Mouse (Mus musculus): ENCODE measurements around the gene Pgm3.
"Not testable (repeated sequence)": the region's sequence is repeated elsewhere in the genome, so short reads cannot be mapped to it uniquely, and the experiment has no call there.

Gene Pgm3

GRCm38 (mm10) chr9:86571540-86572135 is at the start of gene Pgm3, which contains the start of gene Rwdd2a:
TSS of gene Pgm3 (minus strand) at chr9:86571842.
TSS of gene Rwdd2a (plus strand) at chr9:86571991.
- DNase-seq, result peak; percentile 96

GRCm38 (mm10) chr9:86619341-86620139 is 47.9 kb upstream of the Pgm3 start:
- DNase-seq, result no peak

DNA sequence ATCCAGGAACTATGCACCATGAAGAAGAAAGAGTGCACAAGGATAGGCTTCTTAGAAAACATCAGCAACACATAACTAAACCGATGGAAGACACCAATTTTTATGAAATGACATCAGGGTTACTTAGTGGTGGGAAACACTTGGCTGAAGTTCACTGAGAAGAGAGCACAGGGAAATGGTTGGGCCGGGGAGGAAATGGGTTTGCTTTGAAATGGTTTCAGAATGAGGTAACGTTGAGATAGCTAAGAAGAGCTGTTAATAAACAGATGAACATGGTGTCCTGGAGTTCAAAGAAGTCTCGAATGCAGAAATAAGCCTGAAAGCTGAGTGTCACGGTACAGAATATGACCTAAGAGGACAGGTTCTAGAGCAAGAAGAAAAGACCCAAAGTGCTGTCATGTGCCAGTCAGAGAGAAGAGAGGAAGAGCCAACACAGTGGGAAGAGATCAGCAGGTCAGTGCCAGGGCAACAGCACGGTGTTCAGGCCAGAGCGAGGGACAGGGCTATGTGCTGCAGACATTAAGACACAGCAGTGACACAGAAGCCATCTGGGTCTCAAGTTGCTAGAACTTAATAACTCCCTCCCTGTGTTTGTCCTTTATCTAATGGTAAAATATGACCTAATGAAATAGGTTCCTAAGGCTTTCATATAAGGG is 46.3 kb upstream of the Pgm3 start:
- DNase-seq, result no peak

DNA sequence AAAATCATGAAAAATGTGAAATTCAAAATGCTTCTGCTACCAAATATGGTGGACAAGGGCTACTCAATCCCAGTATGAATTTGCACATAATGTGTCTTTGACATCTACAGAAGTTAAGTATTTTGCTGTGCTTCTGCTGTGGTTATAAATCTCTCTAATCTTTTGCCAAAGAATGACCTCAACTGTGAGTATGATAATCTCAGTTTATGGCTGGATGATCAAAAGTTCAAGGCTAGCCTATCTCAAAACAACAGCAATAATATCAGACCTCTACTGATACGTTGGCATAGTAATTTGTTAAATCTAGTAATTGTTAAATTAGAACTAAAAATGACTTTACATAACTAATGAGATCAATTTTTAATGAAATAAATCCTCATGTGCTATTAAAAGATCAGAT is 44.1 kb upstream of the Pgm3 start:
- DNase-seq, result no peak

- no peak for DNase-seq
Observed at GRCm38 (mm10) chr9:86612091-86612490, 40.4 kb upstream of the Pgm3 start.

GRCm38 (mm10) chr9:86605776-86606175 is 34.1 kb upstream of the Pgm3 start:
- no peak for DNase-seq

DNA sequence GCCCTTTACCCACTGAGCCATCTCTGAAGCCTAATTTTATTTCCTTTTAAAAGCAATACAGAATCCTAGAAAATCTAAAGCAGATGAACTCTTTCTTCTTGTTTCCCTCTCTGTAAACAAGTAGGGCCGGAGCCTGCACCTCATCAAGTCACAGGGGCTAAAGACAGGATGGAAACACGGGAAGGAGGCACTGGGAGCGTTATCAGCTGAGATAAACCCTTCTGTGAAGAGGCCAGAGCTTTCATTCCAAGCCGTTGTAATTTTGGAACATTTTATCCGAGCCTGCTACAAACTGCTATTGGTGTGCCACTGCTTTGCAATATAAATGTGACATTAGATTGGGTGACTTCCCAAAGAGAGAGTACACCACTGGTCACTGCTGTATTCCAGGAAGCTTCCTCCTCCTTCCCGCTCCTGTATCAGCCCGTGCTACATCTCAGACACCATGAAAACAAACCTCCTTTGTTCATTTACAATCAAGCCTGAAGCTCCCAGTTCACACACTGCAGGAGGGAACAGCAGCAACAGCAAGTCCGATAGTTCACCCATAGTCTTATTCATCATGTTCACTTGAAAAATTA is 28.2 kb upstream of the Pgm3 start:
- no peak for DNase-seq

DNA sequence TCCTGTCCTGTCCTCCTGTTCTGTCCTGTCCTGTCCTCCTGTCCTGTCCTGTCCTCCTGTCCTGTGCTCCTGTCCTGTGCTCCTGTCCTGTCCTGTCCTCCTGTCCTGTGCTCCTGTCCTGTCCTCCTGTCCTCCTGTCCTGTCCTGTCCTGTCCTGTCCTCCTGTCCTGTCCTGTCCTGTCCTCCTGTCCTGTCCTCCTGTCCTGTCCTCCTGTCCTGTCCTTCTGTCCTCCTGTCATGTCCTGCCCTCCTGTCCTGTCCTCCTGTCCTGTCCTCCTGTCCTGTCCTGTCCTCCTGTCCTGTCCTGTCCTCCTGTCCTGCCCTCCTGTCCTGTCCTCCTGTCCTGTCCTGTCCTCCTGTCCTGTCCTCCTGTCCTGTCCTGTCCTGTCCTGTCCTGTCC is 25.3 kb upstream of the Pgm3 start:
- DNase-seq, result not testable (repeated sequence)

- DNase-seq, result not testable (repeated sequence)
Observed at GRCm38 (mm10) chr9:86594357-86594767, 22.7 kb upstream of the Pgm3 start.

DNA sequence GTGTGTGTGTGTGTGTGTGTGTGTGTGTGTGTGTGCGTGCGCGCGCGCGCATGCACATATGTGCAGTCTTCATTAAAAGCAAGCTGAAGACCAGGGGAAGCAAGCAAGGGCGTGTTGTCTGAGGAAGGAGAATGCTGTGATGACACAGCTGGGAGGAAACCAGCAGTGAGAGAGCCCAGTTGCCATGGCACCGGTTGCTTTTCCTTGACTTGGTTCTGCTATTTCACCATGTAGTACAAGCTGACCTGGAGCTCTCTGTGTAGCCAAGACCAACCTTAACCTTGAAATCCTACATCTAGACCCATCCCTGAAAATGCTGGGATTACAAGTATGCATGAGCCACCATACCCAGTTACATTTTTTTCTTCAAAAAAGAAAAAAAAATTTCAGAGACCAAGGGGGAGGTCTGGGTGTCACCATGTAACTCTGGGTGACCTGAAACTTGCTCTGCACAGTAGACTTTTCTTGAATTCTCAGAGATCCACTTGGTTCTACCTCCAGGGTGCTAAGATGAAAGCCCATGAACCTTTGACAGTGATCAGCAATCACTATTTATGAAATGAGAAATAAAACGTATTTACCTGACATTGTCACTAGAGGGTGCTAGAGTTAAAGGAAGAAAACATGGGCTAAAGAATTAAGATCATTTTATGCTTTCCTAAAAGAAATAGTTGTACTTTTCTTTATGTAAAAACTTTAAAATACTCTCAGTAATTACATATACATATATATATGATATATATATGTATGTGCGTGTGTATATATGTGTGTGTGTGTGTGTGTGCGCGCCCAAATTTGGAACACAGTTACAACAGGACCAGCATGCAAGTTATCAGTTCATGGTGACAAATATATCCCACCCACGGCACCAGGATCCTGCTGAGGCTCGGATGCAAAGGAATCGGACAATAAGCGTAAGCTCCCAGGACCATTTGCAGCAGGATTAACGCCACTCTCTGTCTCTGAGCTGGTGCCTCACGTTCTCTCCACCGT is 21.3 kb upstream of the Pgm3 start:
- peak; percentile 72 for DNase-seq

DNA sequence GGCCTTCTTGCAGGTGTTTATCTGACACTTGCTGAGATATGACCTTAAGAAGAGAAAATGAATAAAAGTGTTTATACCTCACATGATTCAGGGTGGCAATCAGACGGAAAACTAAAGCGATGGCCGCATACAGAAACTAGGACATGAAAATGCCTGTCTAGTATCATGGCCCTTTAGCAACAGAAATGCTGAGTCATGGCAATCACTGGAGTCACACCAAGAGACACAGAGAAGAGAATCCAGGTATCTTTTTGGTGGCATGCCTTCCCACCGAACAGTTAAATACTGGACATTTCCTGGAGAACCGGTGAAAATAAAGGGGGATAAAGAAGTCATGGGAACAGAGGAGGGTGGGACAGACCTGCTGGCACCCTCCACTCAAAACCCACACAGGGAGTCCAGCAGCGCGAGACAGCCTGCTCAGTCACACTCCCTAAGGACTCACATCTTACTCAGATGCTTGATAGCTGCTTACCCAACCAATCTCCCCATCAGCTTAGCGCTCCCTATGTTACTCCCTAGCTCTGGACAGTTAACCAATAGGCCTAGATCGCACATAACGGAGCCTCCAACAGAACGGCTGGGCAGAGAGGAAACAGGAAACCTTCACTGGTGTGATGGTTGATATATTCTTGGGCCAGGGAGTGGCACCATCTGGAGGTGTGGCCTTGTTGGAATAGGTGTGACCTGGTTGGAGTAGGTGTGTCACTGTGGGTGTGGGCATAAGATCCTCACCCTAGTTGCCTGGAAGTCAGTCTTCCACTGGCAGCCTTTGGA is 15.6 kb upstream of the Pgm3 start:
- no peak for DNase-seq

DNA sequence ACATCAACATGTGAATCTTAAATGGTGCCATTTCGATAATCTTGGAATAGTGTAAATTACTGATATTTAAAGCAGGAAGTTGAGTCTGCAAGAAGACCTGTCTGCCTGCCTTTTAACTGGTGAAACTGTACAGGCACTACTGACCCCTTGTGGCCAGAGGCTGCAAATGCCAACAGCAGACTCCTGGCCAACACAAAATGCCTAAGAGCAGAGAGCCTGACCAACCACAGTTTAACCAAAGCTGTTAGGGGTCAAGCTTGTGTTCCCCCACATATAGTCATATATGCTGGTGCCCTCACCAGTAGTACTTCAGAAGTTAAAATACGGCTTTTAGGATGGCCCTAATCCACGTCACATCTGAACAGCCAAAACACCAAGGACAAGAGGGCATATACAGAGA is 12.1 kb upstream of the Pgm3 start:
- peak; percentile 60 for DNase-seq

DNA sequence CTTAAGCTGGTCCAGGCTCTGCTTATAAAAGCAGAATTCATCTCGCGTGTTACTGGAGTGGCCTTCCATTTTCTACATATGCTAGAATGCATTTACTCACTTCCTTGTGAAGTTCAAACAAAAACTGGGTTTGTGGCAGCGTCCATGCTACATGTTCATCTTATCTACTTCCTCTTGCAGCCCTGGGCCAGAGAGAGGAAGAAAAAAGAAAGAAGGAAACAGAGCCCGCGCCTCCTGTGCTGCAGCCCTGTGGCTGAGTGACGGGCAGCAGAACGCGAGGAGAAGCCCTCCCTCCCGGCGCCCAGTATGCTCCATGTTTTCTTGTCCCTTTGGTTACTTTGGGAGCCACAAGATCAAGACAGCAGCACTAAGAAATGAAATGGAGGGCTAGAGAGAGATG is 8.0 kb upstream of the Pgm3 start:
- no peak for DNase-seq

- DNase-seq, result no peak
Observed at GRCm38 (mm10) chr9:86575178-86575577, 3.5 kb upstream of the Pgm3 start.

DNA sequence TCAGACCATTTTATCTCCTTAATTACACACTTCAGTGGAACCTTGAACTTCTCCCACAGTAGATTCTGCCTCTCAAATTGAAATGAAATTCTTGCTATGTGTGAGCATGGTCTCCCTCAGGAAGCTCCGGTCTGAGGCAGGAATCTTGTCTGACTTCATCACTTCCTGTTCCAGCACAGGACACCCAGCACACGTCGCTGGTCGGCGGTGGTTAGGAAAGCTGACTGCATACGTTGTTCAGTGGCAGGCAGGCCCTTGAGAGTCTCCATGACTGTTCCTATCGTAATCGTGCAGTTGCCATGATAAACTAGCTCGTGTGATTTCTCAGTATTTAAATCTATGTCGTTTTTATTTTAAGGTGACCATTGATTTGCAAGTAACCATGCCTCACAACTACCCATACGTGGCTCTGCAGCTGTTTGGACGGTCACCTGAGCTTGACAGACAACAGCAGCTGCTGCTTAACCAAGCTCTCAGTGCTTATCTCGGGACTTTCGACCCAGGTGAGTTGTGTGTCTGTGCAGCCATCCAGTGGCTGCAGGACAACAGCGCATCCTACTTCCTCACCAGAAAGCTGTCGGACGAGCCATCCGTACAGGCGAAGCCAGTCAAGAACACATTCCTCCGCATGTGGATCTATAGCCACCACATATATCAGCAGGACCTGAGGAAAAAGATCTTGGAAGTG is 2.1 kb upstream of the Pgm3 start:
- DNase-seq, result no peak

DNA sequence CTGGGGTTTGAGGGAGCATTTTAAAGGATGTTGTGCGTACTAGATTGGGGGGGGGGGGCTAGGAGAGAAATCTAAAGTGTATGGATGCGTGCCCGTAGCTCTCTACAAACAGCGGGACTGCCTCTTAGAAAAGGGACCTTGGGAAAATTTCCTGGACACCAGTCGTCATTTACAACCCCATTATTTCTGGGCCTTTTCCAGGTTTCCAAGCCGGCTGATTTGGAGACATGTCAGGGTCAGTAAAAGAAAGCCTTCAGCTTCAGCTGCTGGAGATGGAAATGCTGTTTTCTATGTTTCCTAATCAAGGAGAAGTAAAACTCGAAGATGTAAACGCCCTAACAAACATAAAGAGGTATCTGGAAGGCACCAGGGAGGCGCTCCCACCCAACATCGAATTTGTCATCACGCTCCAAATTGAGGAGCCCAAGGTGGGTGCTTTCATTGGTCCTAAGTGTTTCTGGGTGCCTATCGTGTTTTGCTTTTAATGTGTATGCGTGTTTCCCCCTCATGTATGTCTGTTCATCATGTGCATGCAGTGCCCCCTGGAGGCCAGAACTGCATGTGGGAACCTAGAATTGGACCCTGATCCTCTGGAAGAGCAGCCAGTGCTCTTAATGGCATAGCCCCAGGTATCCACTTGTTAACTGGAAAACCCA is 1.1 kb upstream of the Pgm3 start:
- DNase-seq, result peak; percentile 87

GRCm38 (mm10) chr9:86572196-86572595 is 554 bp upstream of the Pgm3 start:
- no peak for DNase-seq

GRCm38 (mm10) chr9:86570946-86571345 is 696 bp downstream of the Pgm3 start:
- no peak for DNase-seq

GRCm38 (mm10) chr9:86570261-86570890 is 1.3 kb downstream of the Pgm3 start:
- no peak for DNase-seq
